Comparison of ENCODE assay signal across 8 mouse cellular contexts in the genomic region with DNA sequence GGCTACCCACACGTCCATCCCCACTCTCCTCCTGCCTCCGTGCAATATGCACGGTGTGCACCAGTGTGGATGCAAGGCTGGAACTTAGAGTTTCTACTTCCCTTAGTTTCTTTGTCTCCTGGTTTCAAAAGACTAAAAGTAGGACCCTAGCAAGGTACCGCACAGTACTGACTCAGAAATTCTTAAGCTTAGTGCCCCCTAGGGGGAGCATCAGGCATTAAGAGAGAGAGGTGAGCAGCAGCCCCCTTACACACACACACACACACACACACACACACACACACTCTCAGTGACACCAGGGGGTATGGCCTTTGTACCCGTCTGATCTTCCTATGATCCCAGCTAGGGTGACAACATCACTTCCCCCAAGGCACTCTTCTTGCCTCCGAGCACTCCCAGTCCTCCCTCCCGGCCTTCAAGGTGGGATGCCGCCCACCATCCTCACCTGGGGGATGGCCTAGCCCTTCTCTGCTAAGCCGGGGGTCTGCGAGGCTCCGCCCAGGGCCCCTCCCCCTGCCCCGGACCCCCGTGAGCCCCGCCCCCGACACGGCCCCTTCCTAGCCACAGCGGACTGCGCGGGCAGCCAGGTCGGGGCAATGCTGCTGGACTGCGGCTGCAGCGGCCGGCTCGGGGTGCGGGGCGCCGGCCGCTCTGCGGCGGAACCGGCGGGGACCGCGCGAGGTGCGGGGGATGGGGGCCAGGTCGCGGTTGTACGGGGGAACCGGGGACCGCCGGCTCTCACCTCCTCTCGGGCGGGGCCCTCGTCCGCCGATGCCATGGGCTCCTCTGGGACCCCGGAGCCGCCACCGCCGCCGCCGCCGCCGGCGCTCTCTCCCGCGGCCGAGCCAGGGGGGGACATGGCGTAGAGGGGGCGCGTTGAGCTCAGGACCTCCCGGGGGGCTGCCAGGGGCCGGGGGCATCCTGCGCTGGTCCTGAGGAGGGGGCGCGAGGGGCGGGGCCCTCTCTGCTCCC. TPM values are rescaled to one million over a fixed set of nuclear protein-coding genes. Genes with fewer than 3 reads are reported as not detected.
DNase-seq lines count a peak whose midpoint lies in the region; ATAC-seq and TF ChIP-seq lines count a peak whose summit lies in the region.

No protein-coding gene starts in this region.

- H3K4me1 ChIP-seq in lung, embryonic 14.5 days (ENCODE audit: insufficient read depth) = peaks cover 10% of the 10 kb centered on the region; the same call in 1 of the 2 replicates
- H3K4me1 ChIP-seq in forebrain, embryonic 15.5 days = peaks cover 54% of the 10 kb centered on the region
- peaks cover 38% of the 10 kb centered on the region for H3K4me1 ChIP-seq in limb, embryonic 13.5 days

- H3K27ac ChIP-seq in lung, embryonic 14.5 days (ENCODE audit: low read depth) = no peak overlapping the region
- peak overlapping the region; percentile 93 for H3K27ac ChIP-seq in forebrain, embryonic 15.5 days (replicated peaks)
- H3K27ac ChIP-seq in limb, embryonic 13.5 days = peak overlapping the region; percentile 77

- peak overlapping the region; percentile 74 for H3K9ac ChIP-seq in lung, embryonic 14.5 days
- peak overlapping the region; percentile 98 for H3K9ac ChIP-seq in forebrain, embryonic 15.5 days (replicated peaks)
- H3K9ac ChIP-seq in limb, embryonic 13.5 days = peak overlapping the region; percentile 88

- WGBS in lung, embryonic 14.5 days = 3% methylated on average over 46 of the region's 68 CpGs
- 2% methylated on average over 58 of the region's 68 CpGs for WGBS in forebrain, embryonic 15.5 days
- WGBS in limb, embryonic 13.5 days = 3% methylated on average over 42 of the region's 68 CpGs

- peak overlapping the region; percentile 99 for H3K4me2 ChIP-seq in lung, embryonic 14.5 days
- H3K4me2 ChIP-seq in forebrain, embryonic 15.5 days (replicated peaks) = peak overlapping the region; percentile 61
- H3K4me2 ChIP-seq in limb, embryonic 13.5 days (replicated peaks) = peak overlapping the region; percentile 81

- H3K36me3 ChIP-seq in lung, embryonic 14.5 days (ENCODE audit: insufficient read depth) = 0 out of 2 replicates have a peak, but pooled peaks cover 3% of the 10 kb centered on the region
- H3K36me3 ChIP-seq in forebrain, embryonic 15.5 days = peaks cover 26% of the 10 kb centered on the region; the same call in 1 of the 2 replicates
- peaks cover 21% of the 10 kb centered on the region for H3K36me3 ChIP-seq in limb, embryonic 13.5 days

- peak; percentile 33 for ATAC-seq in lung, embryonic 14.5 days (ENCODE audit: insufficient read depth)
- ATAC-seq in forebrain, embryonic 15.5 days (replicated peaks) = peak; percentile 78
- peak; percentile 39 for ATAC-seq in limb, embryonic 13.5 days (ENCODE audit: low FRiP score, low read depth)

- no peaks in the 10 kb centered on the region for H3K9me3 ChIP-seq in lung, embryonic 14.5 days (ENCODE audit: low read depth, low read length)
- H3K9me3 ChIP-seq in forebrain, embryonic 15.5 days = no peaks in the 10 kb centered on the region
- H3K9me3 ChIP-seq in limb, embryonic 13.5 days = no peaks in the 10 kb centered on the region

- DNase-seq in lung, embryonic 14.5 days = peak; percentile 63
- no peak for DNase-seq in lung, adult 18-20 months
- DNase-seq in cerebellum, adult 18-20 months = peak; percentile 79 to 82
- peak; percentile 84 to 85 for DNase-seq in right cerebral cortex, postnatal 10 days (ENCODE audit: low spot score in 2 of 2)
- no peak for DNase-seq in natural killer cell, adult 2 months (ENCODE audit: low spot score in 2 of 2)
- no peak for DNase-seq in frontal cortex, postnatal 25 days (ENCODE audit: low spot score in 2 of 2)

- peaks cover 66% of the 10 kb centered on the region for H3K27me3 ChIP-seq in lung, embryonic 14.5 days (ENCODE audit: insufficient read depth, low read length)
- H3K27me3 ChIP-seq in forebrain, embryonic 15.5 days = peaks cover 9% of the 10 kb centered on the region
- peaks cover 63% of the 10 kb centered on the region for H3K27me3 ChIP-seq in limb, embryonic 13.5 days

- peak overlapping the region; percentile 72 for H3K4me3 ChIP-seq in lung, embryonic 14.5 days (ENCODE audit: low read depth, low read length)
- H3K4me3 ChIP-seq in forebrain, embryonic 15.5 days = peak overlapping the region; percentile 92
- H3K4me3 ChIP-seq in limb, embryonic 13.5 days = peak overlapping the region; percentile 83

- peak; percentile 57 for TF ChIP-seq CTCF in lung, embryonic 14.5 days (IDR thresholded peaks at IDR 0.05; ENCODE audit: low read depth)

RNA-seq across cellular contexts. Expression of gene Tmem151b, which starts 0.7 kb away (rescaled TPM):
- 1.1 and 1.6 TPM in 2 replicates for polyA plus RNA-seq in lung, embryonic 14.5 days (2014; fragmentation: Nextera tagmentation; extraction: Ambion mirVana)
- 34.5 and 36.2 TPM in 2 replicates for polyA plus RNA-seq in forebrain, embryonic 15.5 days (2015; fragmentation: Nextera tagmentation; extraction: Ambion mirVana)
- polyA plus RNA-seq in limb, embryonic 13.5 days (2015; fragmentation: Nextera tagmentation; extraction: Ambion mirVana) = 10.0 and 10.5 TPM in 2 replicates

RNA-seq across cellular contexts. Expression of gene Nfkbie, which starts 6.7 kb away (rescaled TPM):
- polyA plus RNA-seq in lung, embryonic 14.5 days (2014; fragmentation: Nextera tagmentation; extraction: Ambion mirVana) = 2.3 and 3.1 TPM in 2 replicates
- 4.2 and 4.6 TPM in 2 replicates for polyA plus RNA-seq in forebrain, embryonic 15.5 days (2015; fragmentation: Nextera tagmentation; extraction: Ambion mirVana)
- polyA plus RNA-seq in limb, embryonic 13.5 days (2015; fragmentation: Nextera tagmentation; extraction: Ambion mirVana) = 6.2 and 6.3 TPM in 2 replicates

RNA-seq across cellular contexts. Expression of gene Slc35b2, which starts 14.8 kb away (rescaled TPM):
- polyA plus RNA-seq in lung, embryonic 14.5 days (2014; fragmentation: Nextera tagmentation; extraction: Ambion mirVana) = 130 and 137 TPM in 2 replicates
- 97.9 and 99.8 TPM in 2 replicates for polyA plus RNA-seq in forebrain, embryonic 15.5 days (2015; fragmentation: Nextera tagmentation; extraction: Ambion mirVana)
- 114 and 127 TPM in 2 replicates for polyA plus RNA-seq in limb, embryonic 13.5 days (2015; fragmentation: Nextera tagmentation; extraction: Ambion mirVana)

RNA-seq across cellular contexts. Expression of gene Hsp90ab1, which starts 24.2 kb away (rescaled TPM):
- 1,512 and 1,564 TPM in 2 replicates for polyA plus RNA-seq in lung, embryonic 14.5 days (2014; fragmentation: Nextera tagmentation; extraction: Ambion mirVana)
- 1,627 and 1,637 TPM in 2 replicates for polyA plus RNA-seq in forebrain, embryonic 15.5 days (2015; fragmentation: Nextera tagmentation; extraction: Ambion mirVana)
- 1,635 and 1,682 TPM in 2 replicates for polyA plus RNA-seq in limb, embryonic 13.5 days (2015; fragmentation: Nextera tagmentation; extraction: Ambion mirVana)

RNA-seq across cellular contexts. Expression of gene Tcte1, which starts 25.6 kb away (rescaled TPM):
- polyA plus RNA-seq in lung, embryonic 14.5 days (2014; fragmentation: Nextera tagmentation; extraction: Ambion mirVana) = 0.35 and 0.70 TPM in 2 replicates
- polyA plus RNA-seq in forebrain, embryonic 15.5 days (2015; fragmentation: Nextera tagmentation; extraction: Ambion mirVana) = 4.7 and 4.8 TPM in 2 replicates
- 0.80 and 1.0 TPM in 2 replicates for polyA plus RNA-seq in limb, embryonic 13.5 days (2015; fragmentation: Nextera tagmentation; extraction: Ambion mirVana)

Comparison
In these comparisons a context has a peak if more than half of its experiments do, and no peak if none do; other contexts are left out.
1. DNase-seq: peak in lung, embryonic 14.5 days (single experiment), cerebellum, adult 18-20 months (2 of 2) and right cerebral cortex, postnatal 10 days (2 of 2); none in lung, adult 18-20 months (0 of 2), natural killer cell, adult 2 months (0 of 2) and frontal cortex, postnatal 25 days (0 of 2).
2. Peak in every context shown above with its lines, with median percentiles within 50 percentile points of each other: ATAC-seq, H3K4me2 ChIP-seq, H3K4me3 ChIP-seq and H3K9ac ChIP-seq.